Mouse (Mus musculus) bone marrow macrophage, adult 2 months (primary cell): Measurements from ENCODE around the gene Tctn1. TPM values are rescaled to one million over a fixed set of nuclear protein-coding genes. Genes with fewer than 3 reads are reported as not detected.

ENCODE experiments used
- H3K27ac ChIP-seq: 2 replicates; pipeline ENCODE4 v1.5.1; 2012; ENCODE audit warnings: low read depth, low read length; ENCODE audit not compliant: insufficient read depth
- H3K4me1 ChIP-seq: 2 replicates; pipeline ENCODE4 v1.6.1; 2012; ENCODE audit warnings: low read length; ENCODE audit not compliant: control insufficient read depth, insufficient read depth
- H3K4me3 ChIP-seq: 2 replicates; pipeline ENCODE4 v1.5.1; 2012; ENCODE audit warnings: mild to moderate bottlenecking, low read length, moderate library complexity; ENCODE audit not compliant: insufficient read depth
- CTCF ChIP-seq: IDR thresholded peaks from 2 replicates; pipeline ENCODE4 v1.5.1; 2012; ENCODE audit warnings: low read depth, mild to moderate bottlenecking, low read length, moderate library complexity
- POLR2A ChIP-seq: IDR thresholded peaks from 2 replicates; pipeline ENCODE4 v1.6.1; 2012; ENCODE audit warnings: mild to moderate bottlenecking, low read depth, low read length, borderline replicate concordance
- polyA plus RNA-seq: library from polyadenylated mRNA; stranded (reverse); fragments of >200 nt; gene quantifications from 2 replicates; pipeline ENCODE4 v1.2.4, GENCODE M21; 2012; ENCODE audit not compliant: missing spikeins, insufficient read depth, insufficient read length

The Tctn1 gene
- polyA plus RNA-seq, 1 experiment = 13.7 TPM

DNA sequence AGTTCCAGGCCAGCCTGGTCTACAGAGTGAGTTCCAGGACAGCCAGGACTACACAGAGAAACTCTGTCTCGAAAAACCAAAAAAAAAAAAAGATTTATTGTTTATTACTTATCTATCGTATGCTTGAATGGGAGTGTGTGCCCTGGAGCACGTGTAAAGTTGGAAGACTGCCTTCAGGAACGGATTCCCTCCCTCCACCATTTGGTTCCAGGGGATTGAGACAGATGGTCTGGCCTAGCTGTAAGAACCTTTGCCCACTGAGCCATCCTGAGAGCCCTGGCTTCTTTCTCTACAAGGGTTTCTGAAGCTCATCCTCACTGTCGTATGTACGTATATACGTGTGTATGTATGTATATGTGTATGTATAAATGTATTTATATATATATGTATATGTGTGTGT lies 14.7 kb upstream of the Tctn1 start:
- Histone ChIP-seq H3K27ac (no peak overlapping the region), H3K4me3 (no peak overlapping the region), H3K4me1 (peaks cover 40% of the 10 kb centered on the region)
- no peak for TF ChIP-seq CTCF
- TF ChIP-seq POLR2A = no peak

DNA sequence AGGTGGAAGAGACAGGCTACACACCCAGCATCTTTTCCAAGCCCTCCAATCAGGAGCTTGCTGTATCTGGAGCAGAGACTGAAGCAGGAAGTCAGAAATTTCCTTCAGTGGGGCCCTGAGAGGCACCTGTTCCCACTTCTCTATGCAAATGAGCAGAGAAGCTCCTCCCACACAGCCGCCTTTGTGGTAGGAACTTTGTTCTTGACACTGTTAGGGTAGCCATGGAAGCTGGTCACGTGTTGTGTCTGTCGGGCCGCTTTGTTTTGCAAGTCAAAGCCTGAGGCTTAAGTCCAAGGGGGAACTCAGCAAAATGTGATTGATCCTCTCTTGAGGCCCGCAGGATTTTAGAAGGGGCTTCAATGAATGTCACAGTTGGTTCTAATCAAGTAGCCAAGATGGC lies 10.5 kb upstream of the Tctn1 start:
- no peak for TF ChIP-seq POLR2A
- no peak for TF ChIP-seq CTCF
- H3K4me1 ChIP-seq = peaks cover 13% of the 10 kb centered on the region
- no peak overlapping the region for H3K4me3 ChIP-seq
- no peak overlapping the region; the same call in 1 of the 2 replicates for H3K27ac ChIP-seq

DNA sequence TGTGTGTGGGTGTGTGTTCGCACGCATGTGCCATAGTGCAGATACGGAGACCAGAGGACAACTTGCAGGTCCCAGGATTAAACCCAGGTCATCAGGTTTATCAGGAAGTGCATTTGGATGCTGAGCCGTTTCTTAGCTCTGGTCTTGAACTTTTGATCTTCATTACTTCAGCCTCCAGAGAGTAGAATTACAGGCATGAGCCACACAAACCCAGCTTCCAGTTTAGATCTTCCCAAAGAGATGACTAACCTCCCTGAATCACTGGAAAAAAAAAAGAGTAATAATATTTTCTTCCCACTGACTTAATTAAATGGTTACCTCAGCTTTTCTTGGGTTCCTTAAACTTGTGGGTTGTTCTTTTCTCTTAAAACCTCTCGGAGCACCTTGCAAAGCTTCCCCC lies 8.6 kb upstream of the Tctn1 start:
- Histone ChIP-seq H3K4me1 (peaks cover 15% of the 10 kb centered on the region), H3K4me3 (no peak overlapping the region), H3K27ac (no peak overlapping the region)
- TF ChIP-seq CTCF (no peak), POLR2A (no peak)

DNA sequence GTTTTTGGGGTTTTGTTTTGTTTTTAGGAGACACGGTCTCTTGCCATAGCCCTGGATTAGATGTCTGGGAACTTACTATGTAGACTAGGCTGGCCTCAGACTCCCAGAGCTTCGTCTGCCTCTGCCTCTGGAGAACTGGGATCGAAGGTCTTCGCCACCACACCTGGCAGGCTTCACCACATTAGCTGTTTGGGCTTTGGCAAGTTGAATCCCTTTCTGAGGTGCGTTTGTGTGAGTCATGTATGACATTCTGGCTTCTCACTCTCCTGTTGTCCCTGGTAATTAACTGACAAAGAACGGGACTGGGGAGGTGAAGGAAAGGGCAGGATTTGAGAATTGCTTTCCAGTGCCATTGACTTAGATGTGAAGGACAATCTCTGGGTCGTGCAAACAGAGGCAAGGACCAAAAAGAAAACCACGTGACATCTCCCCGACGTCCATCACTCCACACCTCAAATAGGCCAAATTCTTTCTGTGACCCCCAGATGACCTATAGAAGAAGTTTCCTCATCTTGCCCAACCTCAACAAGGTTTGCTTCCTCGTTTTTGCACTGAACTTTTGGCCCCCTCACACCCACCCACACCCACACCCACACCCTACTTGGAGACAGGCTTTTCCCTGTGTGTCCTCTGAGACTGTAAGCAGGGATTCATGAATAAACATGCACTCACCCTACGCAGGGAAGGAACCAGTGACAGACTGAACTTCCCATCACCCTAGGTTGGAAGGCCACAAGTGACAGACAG lies 4.8 kb upstream of the Tctn1 start:
- TF ChIP-seq CTCF (no peak), POLR2A (no peak)
- no peak overlapping the region for H3K27ac ChIP-seq
- H3K4me1 ChIP-seq = peaks cover 7% of the 10 kb centered on the region; the same call in 1 of the 2 replicates
- H3K4me3 ChIP-seq = no peak overlapping the region

DNA sequence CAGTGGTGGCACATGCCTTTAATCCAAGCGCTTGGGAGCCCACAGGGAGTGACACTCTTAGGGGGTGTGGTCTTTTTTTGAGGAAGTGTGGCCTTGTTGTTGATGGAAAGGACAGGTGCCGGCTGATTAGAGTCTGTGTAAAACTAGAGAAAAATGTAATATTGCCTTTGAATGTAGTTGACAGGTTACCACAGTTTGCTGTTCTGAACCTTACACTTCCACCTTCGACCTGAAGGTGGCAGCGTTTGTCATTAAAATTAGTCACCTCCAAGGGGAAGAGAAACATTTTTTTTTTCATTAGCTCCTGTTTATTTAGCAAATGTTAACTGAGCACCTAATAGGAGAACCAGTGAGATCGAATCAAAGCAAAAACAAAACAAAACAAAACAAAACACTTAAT lies 3.6 kb upstream of the Tctn1 start:
- Histone ChIP-seq H3K4me3 (no peak overlapping the region), H3K4me1 (peaks cover 10% of the 10 kb centered on the region), H3K27ac (no peak overlapping the region)
- TF ChIP-seq POLR2A = no peak
- no peak for TF ChIP-seq CTCF

DNA sequence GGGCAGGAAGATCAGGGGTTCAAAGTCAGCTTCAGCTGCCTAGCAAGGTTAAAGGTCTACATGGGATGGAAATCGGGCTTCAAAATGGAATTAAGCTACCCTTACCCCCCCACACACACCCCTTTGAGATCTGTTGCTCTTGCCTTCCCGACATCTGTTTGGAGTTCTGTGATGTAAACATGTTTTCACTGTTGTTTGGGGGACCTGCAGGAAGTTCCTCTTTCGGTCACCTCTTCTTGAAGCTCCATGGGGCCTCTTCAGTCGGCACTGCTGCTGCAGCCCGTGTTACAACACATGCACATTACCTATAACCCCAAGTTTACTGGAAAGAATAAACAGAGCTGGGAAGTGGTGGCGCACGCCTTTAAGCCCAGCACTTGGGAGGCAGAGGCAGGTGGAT lies 2.9 kb upstream of the Tctn1 start:
- Histone ChIP-seq H3K27ac (no peak overlapping the region), H3K4me3 (no peak overlapping the region), H3K4me1 (peaks cover 10% of the 10 kb centered on the region)
- TF ChIP-seq POLR2A (no peak), CTCF (no peak)

DNA sequence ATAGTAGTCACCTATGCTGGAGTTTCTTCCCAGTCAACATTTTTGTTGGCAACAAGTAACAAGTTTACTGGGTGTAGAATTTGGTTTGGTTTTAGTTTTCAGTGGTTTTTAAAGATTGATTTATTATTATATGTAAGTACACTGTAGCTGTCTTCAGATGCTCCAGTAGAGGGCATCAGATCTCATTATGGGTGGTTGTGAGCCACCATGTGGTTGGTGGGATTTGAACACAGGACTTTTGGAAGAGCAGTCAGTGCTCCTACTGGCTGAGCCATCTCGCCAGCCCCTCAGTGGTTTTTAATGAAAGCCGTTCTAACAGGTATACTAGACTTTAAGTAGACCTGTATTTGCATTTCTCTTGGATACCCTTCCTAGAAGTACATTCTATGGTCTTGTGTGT lies 1.7 kb upstream of the Tctn1 start:
- H3K4me1 ChIP-seq = peaks cover 10% of the 10 kb centered on the region
- H3K27ac ChIP-seq = no peak overlapping the region
- TF ChIP-seq CTCF (0 out of 2 replicates have a peak, but pooled peaks have one; percentile 9), POLR2A (no peak)
- H3K4me3 ChIP-seq = no peak overlapping the region

DNA sequence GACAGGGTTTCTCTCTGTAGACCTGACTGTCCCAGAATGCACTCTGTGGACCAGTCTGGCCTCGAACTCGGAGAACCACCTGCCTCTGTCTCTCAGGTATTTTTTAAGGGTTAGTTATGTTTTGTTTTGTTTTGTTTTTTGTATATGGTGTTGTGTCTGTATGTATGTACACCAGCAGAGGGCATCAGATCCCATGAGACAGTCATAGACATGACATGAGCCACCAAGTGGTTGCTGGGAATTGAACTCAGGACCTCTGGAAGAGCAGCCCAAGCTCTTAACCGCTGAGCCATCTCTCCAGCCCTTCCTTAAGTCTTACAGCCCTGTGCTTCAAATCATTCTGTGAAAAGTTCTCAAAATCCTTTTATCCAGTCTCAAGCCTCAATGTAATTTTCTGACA lies 927 bp upstream of the Tctn1 start:
- peaks cover 10% of the 10 kb centered on the region for H3K4me1 ChIP-seq
- H3K4me3 ChIP-seq = no peak overlapping the region
- H3K27ac ChIP-seq = no peak overlapping the region
- no peak for TF ChIP-seq POLR2A
- no peak for TF ChIP-seq CTCF

DNA sequence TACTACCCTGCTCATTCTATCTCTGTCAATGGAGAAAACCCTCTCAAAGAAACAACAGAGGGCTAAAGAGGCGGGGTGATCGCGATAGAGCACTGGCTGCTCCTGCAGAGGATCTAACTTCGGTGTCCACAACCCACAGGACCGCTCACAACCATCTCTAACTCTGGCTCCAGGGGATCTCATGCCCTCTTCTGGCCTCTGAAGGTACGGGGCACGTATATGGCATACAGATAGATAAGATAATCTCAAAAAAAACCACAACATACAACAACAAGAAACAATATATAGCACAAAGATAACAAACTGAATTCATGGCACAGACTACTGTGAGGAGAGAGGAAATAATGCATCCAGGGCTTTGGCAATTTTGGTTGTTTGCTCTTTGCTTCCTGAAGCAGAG lies 2.2 kb downstream of the Tctn1 start:
- no peak overlapping the region for H3K4me3 ChIP-seq
- no peak for TF ChIP-seq CTCF
- no peak for TF ChIP-seq POLR2A
- H3K4me1 ChIP-seq = peaks cover 13% of the 10 kb centered on the region
- no peak overlapping the region for H3K27ac ChIP-seq

DNA sequence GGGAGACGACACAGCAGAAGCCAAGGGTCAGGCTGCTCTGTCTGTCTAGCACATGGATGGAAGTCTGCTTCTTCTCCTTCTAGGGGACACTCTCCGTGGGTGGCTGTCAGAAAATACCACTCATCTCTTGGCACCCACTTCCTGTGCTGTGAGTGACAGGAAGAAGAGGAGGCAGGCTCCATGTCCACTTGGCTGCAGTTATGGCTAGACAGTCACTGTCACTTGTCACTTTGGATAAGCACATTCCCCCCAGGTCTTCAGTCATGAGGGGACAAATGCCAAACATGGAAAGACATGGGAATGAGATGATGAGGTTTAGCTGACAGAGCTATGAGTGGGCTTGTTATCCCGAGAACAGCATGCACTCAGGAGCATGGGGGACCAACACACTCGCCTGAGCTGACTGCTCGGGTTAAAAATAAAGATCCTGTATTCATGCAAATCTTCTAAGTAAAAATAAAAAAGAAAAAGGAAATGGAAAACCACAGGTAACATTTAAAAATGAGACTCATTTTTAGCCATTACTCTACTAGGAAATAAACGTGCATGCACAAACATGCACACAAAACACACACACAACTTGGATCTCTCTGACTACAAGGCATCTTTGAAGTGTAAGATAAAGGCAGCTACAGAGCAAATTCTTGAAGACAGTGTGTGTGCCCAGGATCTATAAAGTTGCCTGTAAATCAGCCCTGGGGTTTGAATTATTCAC lies 6.1 kb downstream of the Tctn1 start:
- Histone ChIP-seq H3K4me1 (peaks cover 7% of the 10 kb centered on the region), H3K4me3 (no peak overlapping the region), H3K27ac (no peak overlapping the region)
- TF ChIP-seq POLR2A (no peak), CTCF (no peak)
